Mouse (Mus musculus) urinary bladder, postnatal 4 days (tissue): Measurements from ENCODE around the gene Rabif.
A peak's percentile ranks its signal among the peaks of the same experiment; 100 is the strongest.

Experiments
- DNase-seq, 2 experiments: peaks; one replicate each; pipeline ENCODE4 v3.0.0; 2021 to 2022; ENCODE audit warnings: low spot score in 2 of 2

Gene Rabif

GRCm38 (mm10) chr1:134552396-134552795 is 57.9 kb downstream of the Rabif start:
- DNase-seq: no peak

GRCm38 (mm10) chr1:134555240-134555870 is 60.9 kb downstream of the Rabif start:
- DNase-seq: peak in 1 of 2 experiments; percentile 58

GRCm38 (mm10) chr1:134555871-134556670 is 61.6 kb downstream of the Rabif start:
- DNase-seq: peak; percentile 74 to 76

GRCm38 (mm10) chr1:134556671-134557218 is 62.3 kb downstream of the Rabif start:
- peak; percentile 94 to 96 for DNase-seq
